ENCODE assay signal across 8 mouse cellular contexts in genomic region chr5:143328690-143329495, GRCm38 (mm10). TPM values are rescaled to one million over a fixed set of nuclear protein-coding genes. Genes with fewer than 3 reads are reported as not detected.
DNase-seq lines count a peak whose midpoint lies in the region; ATAC-seq lines count a peak whose summit lies in the region.

TSS of gene Zdhhc4 (minus strand) at chr5:143329256.

- ATAC-seq in intestine, embryonic 14.5 days (replicated peaks; ENCODE audit: low FRiP score, low TSS enrichment, low read depth): peak; percentile 70; the same call in 1 of the 2 replicates

- peak within 1 kb of the TSS; percentile 87 for H3K9ac ChIP-seq in intestine, embryonic 14.5 days (ENCODE audit: low read length)

- no peaks in the 10 kb centered on the region for H3K27me3 ChIP-seq in intestine, embryonic 14.5 days (replicated peaks; ENCODE audit: control insufficient read depth, insufficient read depth, low read length)

- peaks cover 27% of the 10 kb centered on the region for H3K36me3 ChIP-seq in intestine, embryonic 14.5 days (ENCODE audit: control insufficient read depth, insufficient read depth, low read length)

- no peaks in the 10 kb centered on the region for H3K9me3 ChIP-seq in intestine, embryonic 14.5 days (ENCODE audit: control insufficient read depth, low read length)

- 0 out of 2 replicates have a peak within 1 kb of the TSS, but pooled peaks have one; percentile 41 for H3K27ac ChIP-seq in intestine, embryonic 14.5 days (ENCODE audit: low read depth)

- peak within 1 kb of the TSS; percentile 98 for H3K4me2 ChIP-seq in intestine, embryonic 14.5 days (ENCODE audit: low read length)

- WGBS in intestine, embryonic 14.5 days: under 1% methylated on average over 57 of the region's 57 CpGs

- peak within 1 kb of the TSS; percentile 96 for H3K4me3 ChIP-seq in intestine, embryonic 14.5 days (ENCODE audit: low read depth, low read length)

- intact Hi-C loops in left cerebral cortex, postnatal 14 days (cut with DNase I): loop anchor here (10.0 kb wide), 1 partner anchor 406 kb away; the partner anchor contains the start of gene Usp42

- peak; percentile 94 to 97 for DNase-seq in adrenal gland, adult 18-20 months (ENCODE audit: low spot score in 2 of 2)
- DNase-seq in embryo, embryonic 11 days: peak; percentile 96
- DNase-seq in gastrocnemius, postnatal 25 days: peak; percentile 86
- DNase-seq in intestine, embryonic 14.5 days (ENCODE audit: low spot score): peak; percentile 98
- peak; percentile 82 to 94 for DNase-seq in left cerebral cortex, postnatal 14 days (ENCODE audit: low spot score in 2 of 2)
- DNase-seq in mesoderm, embryonic 11.5 days (ENCODE audit: low read depth, low spot score): peak; percentile 89
- DNase-seq in right cerebral cortex, postnatal 36 days (ENCODE audit: low spot score in 2 of 2): peak; percentile 82 to 84
- peak; percentile 87 for DNase-seq in yolk sac, embryonic 10.5 days (ENCODE audit: low spot score)

- peaks cover 8% of the 10 kb centered on the region for H3K4me1 ChIP-seq in intestine, embryonic 14.5 days (replicated peaks; ENCODE audit: control insufficient read depth, insufficient read depth, low read length)

RNA-seq across cellular contexts. Expression of gene Zdhhc4, which starts in this region (rescaled TPM):
- 10 to 100 TPM; 60.7 to 68.5 TPM for total RNA-seq in adrenal gland, adult 18-20 months (2021)
- total RNA-seq in gastrocnemius, postnatal 25 days (2021): 10 to 100 TPM; 32.1 to 33.0 TPM
- 73.5 and 78.4 TPM in 2 replicates for polyA plus RNA-seq in intestine, embryonic 14.5 days (2014; fragmentation: Nextera tagmentation; extraction: Ambion mirVana)
- 10 to 100 TPM; 35.8 to 37.4 TPM for total RNA-seq in left cerebral cortex, postnatal 14 days (2021)

Comparison
In these comparisons a context has a peak if more than half of its experiments do, and no peak if none do; other contexts are left out.
1. Peak in every context shown above with its lines: DNase-seq, ATAC-seq, H3K4me3 ChIP-seq and H3K27ac ChIP-seq.